Mouse (Mus musculus) G1E (cell line): ENCODE measurements around the gene Mrgbp. TPM values are rescaled to one million over a fixed set of nuclear protein-coding genes. Genes with fewer than 3 reads are reported as not detected.

Experiments
- ATAC-seq: 2 replicates; pipeline ENCODE4 v1.8.0; 2016; ENCODE audit warnings: mild to moderate bottlenecking; ENCODE audit not compliant: insufficient number of reproducible peaks, poor library complexity, low FRiP score, severe bottlenecking; ENCODE audit errors: extremely low read depth
- DNase-seq: peaks from one replicate; pipeline ENCODE4 v3.0.0; 2012; ENCODE audit warnings: low spot score
- H3K27me3 ChIP-seq: 2 replicates; pipeline ENCODE4 v1.6.1; 2012; ENCODE audit warnings: mild to moderate bottlenecking, low read length, inconsistent platforms; ENCODE audit not compliant: insufficient read depth
- H3K36me3 ChIP-seq: replicated peaks from 2 replicates; pipeline ENCODE3; 2012; ENCODE audit warnings: mild to moderate bottlenecking, inconsistent platforms
- H3K4me1 ChIP-seq: 2 replicates; pipeline ENCODE4 v1.6.1; 2012; ENCODE audit warnings: low read depth, low read length, inconsistent platforms, mixed read lengths; ENCODE audit not compliant: insufficient read depth
- H3K4me3 ChIP-seq: 2 replicates; pipeline ENCODE4 v1.5.1; 2012; ENCODE audit warnings: low read depth, mild to moderate bottlenecking, inconsistent platforms, low read length, moderate library complexity, mixed read lengths
- H3K9me3 ChIP-seq: replicated peaks from 2 replicates; pipeline ENCODE4 v1.6.1; 2012; ENCODE audit warnings: inconsistent platforms
- CTCF ChIP-seq: IDR thresholded peaks from 2 replicates; pipeline ENCODE4 v1.5.1; 2012; ENCODE audit warnings: low read depth, low read length, inconsistent platforms, mixed read lengths
- GATA1 ChIP-seq: IDR thresholded peaks from 2 replicates; pipeline ENCODE4 v1.6.1; 2012; ENCODE audit warnings: borderline replicate concordance, low read length, inconsistent platforms, mixed read lengths
- GATA2 ChIP-seq: IDR thresholded peaks from 2 replicates; pipeline ENCODE4 v1.6.1; 2012; ENCODE audit warnings: low read depth, low read length, inconsistent platforms, borderline replicate concordance
- POLR2AphosphoS5 ChIP-seq: IDR thresholded peaks from 2 replicates; pipeline ENCODE4 v1.6.1; 2012; ENCODE audit warnings: low read depth, low read length, inconsistent platforms; ENCODE audit not compliant: insufficient replicate concordance
- TAL1 ChIP-seq: conservative IDR thresholded peaks from 2 replicates; pipeline ENCODE4 v1.6.1; 2012; ENCODE audit warnings: low read depth, low read length, inconsistent platforms, mixed read lengths
- polyA plus RNA-seq: library from polyadenylated mRNA; stranded (reverse); fragments of >175 nt; gene quantifications from 2 replicates; pipeline ENCODE4 v1.2.3, GENCODE M21; 2012
- total RNA-seq, 2 experiments: library from RNA; stranded (forward) in 1 of 2; stranded (reverse) in 1 of 2; fragments of 200-1000 nt in 1 of 2; fragments of >200 nt in 1 of 2; fragmentation: Nextera tagmentation in 1 of 2; gene quantifications; 2 replicates each; pipeline ENCODE4 v1.2.3; 2014 to 2017

Gene Mrgbp
- total and polyA plus RNA-seq, 3 experiments = 18.6 to 35.5 (median 19.5) TPM

DNA sequence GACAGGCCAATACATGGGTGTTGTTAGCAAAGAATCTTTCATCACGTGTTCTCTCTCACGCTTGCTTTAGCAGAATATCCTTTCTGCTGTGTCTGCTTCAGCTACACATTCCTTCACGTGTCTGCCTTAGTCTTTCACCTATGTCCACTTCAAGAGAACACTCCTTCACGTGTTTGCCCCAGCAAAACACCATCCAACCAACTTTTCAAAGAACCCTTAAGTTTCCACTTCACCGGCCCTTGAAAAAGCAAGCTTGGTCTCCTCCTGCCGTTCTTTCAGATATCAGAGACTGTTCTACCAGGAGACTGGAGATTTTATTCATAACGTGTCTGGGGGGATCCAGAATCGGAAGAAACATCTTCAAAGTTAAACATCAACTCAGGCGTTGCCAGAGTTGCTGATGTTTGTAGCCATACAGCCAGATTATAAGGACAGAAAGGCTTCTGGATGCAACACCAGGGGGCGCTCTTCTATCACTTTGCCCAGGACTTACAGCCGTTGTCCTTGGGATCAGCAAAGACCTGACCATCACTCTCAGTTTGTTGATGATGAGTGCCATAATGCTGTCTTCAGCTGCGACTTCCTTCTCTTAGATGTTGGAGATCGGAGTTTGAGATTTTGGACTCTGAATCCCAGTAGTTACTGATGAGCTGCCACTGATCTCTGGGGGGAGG is 14.7 kb upstream of the Mrgbp start:
- Histone ChIP-seq H3K4me3 (no peak overlapping the region), H3K36me3 (no peaks in the 10 kb centered on the region), H3K4me1 (no peaks in the 10 kb centered on the region), H3K27me3 (peaks cover 29% of the 10 kb centered on the region), H3K9me3 (no peaks in the 10 kb centered on the region)
- DNase-seq (peak; percentile 60), ATAC-seq (peak; percentile 34; the same call in 1 of the 2 replicates)
- TF ChIP-seq CTCF (peak; percentile 64; the same call in 1 of the 2 replicates), GATA2 (no peak), POLR2AphosphoS5 (no peak), TAL1 (no peak)

- Histone ChIP-seq H3K27me3 (peaks cover 26% of the 10 kb centered on the region), H3K4me3 (no peak overlapping the region), H3K36me3 (no peaks in the 10 kb centered on the region), H3K4me1 (no peaks in the 10 kb centered on the region), H3K9me3 (no peaks in the 10 kb centered on the region)
- TF ChIP-seq TAL1 = no peak
- no peak for TF ChIP-seq POLR2AphosphoS5
- no peak for TF ChIP-seq CTCF
- no peak for TF ChIP-seq GATA2
- TF ChIP-seq GATA1 = no peak
- DNase-seq = no peak
- no peak for ATAC-seq
These were observed 12.0 kb upstream of the Mrgbp start for GRCm38 (mm10) chr2:180569028-180569643.

- no peak for DNase-seq
- Histone ChIP-seq H3K4me3 (no peak overlapping the region), H3K4me1 (peaks cover 9% of the 10 kb centered on the region), H3K9me3 (no peaks in the 10 kb centered on the region), H3K27me3 (peaks cover 26% of the 10 kb centered on the region; the same call in 1 of the 2 replicates), H3K36me3 (no peaks in the 10 kb centered on the region)
- ATAC-seq = no peak
- TF ChIP-seq GATA1 = no peak
- TF ChIP-seq POLR2AphosphoS5 = no peak
- TF ChIP-seq CTCF = no peak
- no peak for TF ChIP-seq GATA2
- TF ChIP-seq TAL1 = no peak
These were observed 4.6 kb upstream of the Mrgbp start for GRCm38 (mm10) chr2:180576482-180576881.

GRCm38 (mm10) chr2:180578686-180579085 is 2.4 kb upstream of the Mrgbp start:
- no peak for ATAC-seq
- H3K9me3 ChIP-seq = no peaks in the 10 kb centered on the region
- TF ChIP-seq CTCF = peak; percentile 74
- no peak for TF ChIP-seq GATA2
- peaks cover 21% of the 10 kb centered on the region; the same call in 1 of the 2 replicates for H3K27me3 ChIP-seq
- H3K4me1 ChIP-seq = peaks cover 21% of the 10 kb centered on the region
- DNase-seq = peak; percentile 43
- H3K36me3 ChIP-seq = peaks cover 6% of the 10 kb centered on the region
- H3K4me3 ChIP-seq = no peak overlapping the region

- H3K4me3 ChIP-seq = peak overlapping the region; percentile 87
- H3K4me1 ChIP-seq = peaks cover 51% of the 10 kb centered on the region
- ATAC-seq (peak; percentile 67), DNase-seq (peak; percentile 98)
- H3K9me3 ChIP-seq = no peaks in the 10 kb centered on the region
- H3K36me3 ChIP-seq = peaks cover 43% of the 10 kb centered on the region
- H3K27me3 ChIP-seq = peaks cover 6% of the 10 kb centered on the region; the same call in 1 of the 2 replicates
- peak; percentile 97 for TF ChIP-seq CTCF
- TF ChIP-seq GATA2 = no peak
These were observed 1.5 kb downstream of the Mrgbp start for GRCm38 (mm10) chr2:180582481-180583153.

GRCm38 (mm10) chr2:180583154-180583507 is 2.0 kb downstream of the Mrgbp start:
- DNase-seq = peak; percentile 51
- Histone ChIP-seq H3K4me3 (peak overlapping the region; percentile 87), H3K27me3 (peaks cover 4% of the 10 kb centered on the region; the same call in 1 of the 2 replicates), H3K9me3 (no peaks in the 10 kb centered on the region), H3K4me1 (peaks cover 51% of the 10 kb centered on the region), H3K36me3 (peaks cover 43% of the 10 kb centered on the region)
- no peak for TF ChIP-seq GATA2
- TF ChIP-seq POLR2AphosphoS5 = no peak
- TF ChIP-seq TAL1 = no peak
- TF ChIP-seq GATA1 = no peak
- TF ChIP-seq CTCF = no peak
- 0 out of 2 replicates have a peak, but pooled peaks have one; percentile 4 for ATAC-seq
